Mouse (Mus musculus) kidney, postnatal 10 days (tissue): ENCODE measurements around the gene Mas1.

Experiments used
- DNase-seq: peaks from one replicate; pipeline ENCODE4 v3.0.0; 2021; ENCODE audit warnings: mixed read lengths

Mas1 gene

DNA sequence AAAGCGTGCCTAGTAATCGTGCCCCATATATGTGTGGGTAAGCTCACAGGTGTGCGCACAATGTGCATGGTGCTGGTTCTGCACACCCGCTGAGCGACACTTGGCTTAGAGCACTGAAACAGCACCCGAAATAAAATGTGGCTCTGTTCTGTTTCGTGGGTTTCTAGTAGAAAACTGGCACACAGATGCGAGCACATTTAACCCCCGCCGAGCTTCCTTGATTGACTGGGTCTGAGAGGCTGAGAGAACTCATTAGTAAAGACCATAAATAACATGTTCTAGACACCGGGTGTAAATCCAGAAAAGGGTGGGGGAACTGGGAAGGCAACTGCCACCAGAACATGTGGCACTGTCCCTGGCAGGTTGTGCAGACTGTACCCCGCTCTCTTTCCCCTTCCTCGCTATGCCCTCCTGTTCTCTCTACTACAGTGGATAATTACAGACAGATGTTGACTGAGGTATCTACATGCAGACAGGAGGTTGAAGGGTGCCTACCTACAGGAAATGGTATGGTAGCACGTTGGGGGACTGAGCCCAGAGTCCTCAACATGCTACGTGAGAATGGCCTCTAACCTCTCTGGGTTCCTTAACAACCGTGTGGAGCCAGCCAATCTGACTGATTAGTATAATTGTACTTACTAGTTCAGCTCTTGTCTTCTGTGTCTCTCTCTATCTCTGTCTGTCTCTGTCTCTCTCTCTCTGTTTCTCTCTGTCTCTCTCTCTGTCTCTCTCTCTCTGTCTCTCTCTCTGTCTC is 4.5 kb upstream of the Mas1 start:
- no peak for DNase-seq

DNA sequence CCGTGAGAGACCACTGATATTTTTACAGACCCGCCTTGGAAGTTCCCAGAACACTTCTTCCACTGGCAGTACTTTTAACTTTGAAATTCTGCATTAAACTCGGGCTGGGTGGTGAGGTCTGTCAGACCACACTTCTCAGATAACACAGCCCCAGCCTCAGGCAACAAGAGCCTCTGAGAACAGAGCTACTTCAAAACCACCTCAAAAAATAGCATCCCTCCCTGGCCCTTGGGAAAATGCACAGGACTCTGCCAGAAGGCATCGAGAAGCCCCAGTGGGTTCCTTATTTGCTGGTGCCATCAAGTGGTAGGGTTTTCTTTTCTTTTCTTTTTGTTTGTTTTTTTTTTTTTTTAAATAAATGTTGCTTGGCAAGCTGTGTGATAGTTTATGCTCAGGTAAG is 697 bp upstream of the Mas1 start:
- no peak for DNase-seq

DNA sequence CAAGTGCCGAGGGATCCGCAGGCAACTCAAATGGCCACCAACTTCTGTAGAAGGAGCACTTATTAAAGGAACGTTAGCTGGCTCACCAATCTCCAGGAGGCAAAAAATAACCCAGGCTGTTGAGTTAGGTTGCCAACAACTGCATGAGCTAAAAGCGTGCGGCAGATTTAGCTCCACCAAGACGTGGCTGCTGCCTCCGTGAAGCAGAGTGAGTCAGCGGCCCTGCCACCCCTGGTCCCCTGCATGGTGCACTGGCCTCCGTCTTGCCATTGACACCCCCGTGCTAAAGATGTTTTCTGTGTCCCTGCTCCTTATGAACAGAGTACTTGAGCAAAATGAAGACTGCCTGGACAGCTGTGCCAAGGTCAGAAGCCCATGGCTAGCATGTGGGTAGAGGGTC is 1.1 kb downstream of the Mas1 start:
- DNase-seq = no peak

DNA sequence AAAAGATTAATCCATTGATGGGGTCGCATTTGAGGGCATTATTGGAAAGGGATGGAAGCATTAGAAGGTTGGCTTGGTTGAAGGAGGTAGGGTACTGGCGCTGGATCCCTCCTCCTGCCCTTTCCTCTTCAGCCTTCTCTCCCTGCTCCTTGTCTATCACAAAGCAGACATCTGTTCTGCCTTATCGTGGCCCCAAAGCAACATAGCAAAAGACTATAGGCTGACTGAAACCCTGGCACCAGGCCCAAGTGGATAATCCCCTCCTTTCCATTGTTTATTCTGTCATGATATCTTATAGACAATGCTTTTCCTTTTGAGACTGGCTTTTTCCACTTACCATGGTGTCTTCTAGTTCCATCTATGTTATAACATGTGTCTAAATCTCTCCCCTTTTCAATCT is 2.5 kb downstream of the Mas1 start:
- DNase-seq = no peak

DNA sequence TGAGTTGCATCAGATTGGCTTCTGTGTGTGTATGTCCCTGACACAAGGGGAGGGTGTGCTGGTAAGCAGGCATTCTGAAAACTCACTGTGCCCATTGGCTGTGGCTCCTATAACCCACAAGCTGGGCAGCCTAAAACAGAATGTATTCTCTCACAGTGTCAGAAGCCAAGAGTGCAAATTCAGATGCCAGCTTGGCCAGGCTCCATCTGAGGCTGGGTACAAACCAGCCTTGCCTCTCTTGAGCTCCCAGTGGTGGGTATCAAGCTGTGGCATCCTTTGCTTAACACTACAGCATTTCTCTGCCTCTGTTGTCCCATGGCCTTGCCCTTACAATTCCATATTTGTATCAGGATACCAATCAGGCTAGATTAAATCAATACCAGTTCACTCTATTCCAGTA is 3.8 kb downstream of the Mas1 start:
- DNase-seq = no peak

DNA sequence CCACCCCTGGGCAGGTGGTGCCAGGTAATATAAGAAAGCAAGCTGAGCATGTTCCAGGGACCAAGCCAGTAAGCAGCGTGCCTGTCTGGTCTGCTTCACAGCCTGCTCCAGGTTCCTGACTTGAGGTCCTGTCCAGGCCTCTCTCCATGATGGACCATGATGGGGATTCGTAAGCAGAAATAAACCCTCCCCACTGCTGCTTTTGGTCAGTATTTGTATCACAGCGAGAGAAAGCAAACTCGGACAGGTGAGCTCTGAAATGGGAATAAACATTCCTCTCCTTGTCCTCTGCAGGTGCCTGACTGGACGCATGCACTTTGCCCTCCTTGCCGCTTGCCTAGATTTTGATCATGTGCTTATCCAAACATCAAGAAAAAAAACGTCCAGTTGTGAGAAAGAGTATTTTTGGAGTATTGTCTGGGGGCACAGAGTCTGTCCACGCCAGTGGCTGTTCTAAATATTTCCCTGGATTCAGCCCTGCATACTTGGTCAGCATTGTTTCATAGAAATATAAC is 8.9 kb downstream of the Mas1 start:
- DNase-seq = peak; percentile 43

DNA sequence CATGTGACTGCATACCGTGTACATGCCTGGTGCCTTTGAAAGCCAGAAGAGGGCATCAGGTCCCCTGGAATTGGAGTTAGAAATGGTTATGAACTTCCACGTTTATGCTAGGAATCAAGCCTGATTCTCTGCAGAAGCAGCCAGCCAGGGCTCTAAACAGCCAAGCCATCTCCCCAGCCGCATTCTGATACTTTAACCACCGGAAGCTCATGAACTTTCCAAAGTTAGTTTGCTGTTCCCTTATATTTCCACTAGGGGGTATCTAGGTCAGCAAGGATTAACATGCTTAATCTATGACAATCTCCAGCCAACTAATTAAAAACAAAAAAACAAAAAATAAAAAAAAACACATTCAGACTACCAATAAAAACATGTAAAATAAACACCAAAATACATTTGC is 9.9 kb downstream of the Mas1 start:
- peak; percentile 38 for DNase-seq

DNA sequence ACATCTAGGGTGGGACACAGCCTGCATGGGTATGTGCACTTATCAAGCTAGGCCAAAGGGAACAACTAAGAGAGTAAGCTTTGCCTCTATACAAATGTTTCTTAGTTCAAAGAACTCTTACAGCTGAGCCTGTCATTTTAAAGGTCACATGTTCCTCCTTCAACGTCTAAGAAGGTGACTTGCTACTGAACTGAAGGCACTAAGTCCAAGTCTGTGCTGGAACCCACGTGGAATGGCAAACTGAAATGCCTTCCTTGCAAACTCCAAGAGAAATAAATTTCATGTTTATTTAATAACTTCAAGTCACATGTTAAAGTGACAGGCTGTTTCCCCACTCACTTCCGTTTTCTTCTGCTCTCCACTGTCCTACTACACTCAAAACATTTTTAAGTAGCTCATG is 10.5 kb downstream of the Mas1 start:
- no peak for DNase-seq

DNA sequence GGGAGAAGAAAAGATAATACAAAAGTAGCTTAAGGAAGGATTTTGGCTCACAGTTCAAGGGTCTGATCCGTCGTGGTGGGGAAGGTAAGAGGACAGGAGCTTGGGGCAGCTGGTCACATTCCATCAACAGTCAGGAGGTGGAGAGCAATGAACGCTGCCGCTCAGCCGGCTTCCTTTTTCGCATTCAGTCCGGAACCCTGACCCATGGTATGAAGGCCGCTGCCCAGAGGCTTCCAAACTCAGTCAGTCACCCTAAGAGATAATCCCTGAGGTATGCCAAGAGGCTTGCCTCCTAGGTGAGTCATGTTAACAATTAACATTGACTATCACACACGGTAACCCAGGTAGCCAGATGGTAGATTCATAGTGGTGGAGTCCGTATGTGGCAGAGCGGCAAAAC is 13.6 kb downstream of the Mas1 start:
- DNase-seq = no peak

DNA sequence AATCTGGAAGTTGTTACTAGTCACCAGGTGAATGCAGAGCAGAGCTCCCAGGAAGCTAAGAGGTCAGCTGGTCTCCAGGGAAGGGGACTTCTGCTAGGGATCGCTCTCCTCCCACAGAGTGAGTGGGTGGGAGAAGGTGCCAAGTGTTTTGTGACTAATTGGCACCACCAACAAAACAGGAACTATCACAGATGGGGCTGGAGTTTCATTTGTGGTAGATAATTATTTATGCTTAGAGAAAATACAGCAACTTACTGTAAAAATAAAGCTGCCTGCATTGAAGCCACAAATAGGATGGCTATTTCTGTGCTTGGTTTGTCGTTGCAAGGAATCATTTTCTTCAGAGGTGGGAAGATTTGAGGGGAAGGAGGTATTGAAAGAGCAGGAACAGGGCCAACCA is 14.1 kb downstream of the Mas1 start:
- DNase-seq = no peak

DNA sequence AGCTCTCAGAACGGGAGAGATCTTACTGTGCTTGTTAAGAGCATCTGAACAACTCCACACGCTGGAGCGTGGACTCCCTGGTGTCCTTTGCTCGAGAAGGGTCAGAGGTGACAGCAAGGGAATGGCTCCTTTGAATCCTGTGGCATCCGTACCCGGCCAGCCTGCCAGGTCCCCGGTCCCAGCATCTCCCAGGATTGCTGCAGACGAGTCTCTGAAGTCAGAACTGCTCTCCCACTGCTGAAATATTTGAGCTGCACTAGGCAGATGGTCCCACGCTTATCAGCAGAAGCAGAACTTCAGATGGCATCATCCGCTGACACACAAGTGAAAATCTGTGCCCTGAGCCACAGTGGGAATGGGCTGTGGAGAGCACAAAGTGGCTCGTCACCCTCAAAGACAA is 16.3 kb downstream of the Mas1 start:
- no peak for DNase-seq

DNA sequence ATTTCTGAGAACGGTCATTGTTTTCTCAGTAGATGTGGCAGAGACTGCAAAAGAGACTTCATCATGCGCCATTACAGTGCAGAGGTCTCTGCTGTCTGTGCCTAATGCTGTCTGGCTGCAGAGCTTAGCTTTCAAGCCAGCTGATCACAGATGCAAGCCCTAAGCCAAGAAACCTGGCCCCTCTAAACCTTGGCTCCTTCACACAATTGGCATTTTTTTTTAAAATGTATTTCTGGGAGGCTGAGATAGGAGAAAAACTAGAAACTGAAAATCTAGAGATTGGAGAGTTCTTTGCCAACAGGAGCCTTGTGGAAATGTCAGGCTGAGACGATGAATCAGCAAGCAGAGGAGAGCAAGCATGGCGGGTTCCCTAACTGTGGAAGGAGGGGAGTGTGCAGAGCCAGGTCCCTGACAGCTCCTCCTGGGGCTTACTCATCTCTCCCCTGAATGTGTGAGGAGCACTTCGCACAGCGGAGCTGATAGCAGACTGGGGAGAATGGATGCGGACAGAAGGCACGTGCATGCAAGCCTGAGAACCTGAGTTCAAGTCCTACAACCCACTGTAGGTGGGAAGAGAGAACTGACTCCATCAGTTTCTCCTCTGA is 18.1 kb downstream of the Mas1 start:
- no peak for DNase-seq

DNA sequence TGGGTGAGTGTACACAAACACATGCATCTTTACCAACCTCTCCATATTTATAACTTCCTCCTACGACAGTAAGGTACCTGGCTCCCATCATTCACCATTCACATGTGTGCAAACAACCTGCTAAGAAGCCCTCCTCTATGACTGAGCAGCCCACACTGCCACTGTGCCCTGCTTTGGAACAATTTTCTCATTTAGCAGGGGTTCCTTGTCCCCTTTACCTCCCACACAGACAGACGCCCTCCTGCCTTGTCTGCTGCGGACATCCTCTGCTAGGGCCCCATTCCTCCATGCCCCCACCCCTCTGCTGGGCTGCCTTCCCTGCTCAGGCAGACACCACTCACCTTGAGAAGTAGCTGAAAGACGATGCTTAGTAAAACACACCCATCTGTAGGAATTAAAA is 20.2 kb downstream of the Mas1 start:
- no peak for DNase-seq

DNA sequence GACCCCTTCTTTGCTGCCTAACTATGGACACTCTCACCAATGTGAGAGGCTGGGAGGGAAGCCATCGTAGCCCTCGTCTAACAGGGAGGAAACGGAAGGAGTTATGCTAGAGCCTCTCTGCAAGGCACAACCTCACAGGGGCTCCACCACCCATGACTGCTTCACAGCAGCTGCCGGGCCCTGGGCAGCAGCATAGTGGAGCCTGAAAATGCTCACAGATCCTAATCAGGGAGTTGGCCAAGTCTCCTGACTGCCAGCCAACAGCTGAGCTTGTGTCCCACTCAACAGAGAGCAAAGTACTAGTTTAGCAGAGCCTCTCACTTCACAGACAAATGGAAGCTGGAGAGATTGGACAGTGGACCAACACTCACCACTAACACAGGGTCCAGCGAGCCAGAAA is 21.5 kb downstream of the Mas1 start:
- DNase-seq = peak; percentile 45

DNA sequence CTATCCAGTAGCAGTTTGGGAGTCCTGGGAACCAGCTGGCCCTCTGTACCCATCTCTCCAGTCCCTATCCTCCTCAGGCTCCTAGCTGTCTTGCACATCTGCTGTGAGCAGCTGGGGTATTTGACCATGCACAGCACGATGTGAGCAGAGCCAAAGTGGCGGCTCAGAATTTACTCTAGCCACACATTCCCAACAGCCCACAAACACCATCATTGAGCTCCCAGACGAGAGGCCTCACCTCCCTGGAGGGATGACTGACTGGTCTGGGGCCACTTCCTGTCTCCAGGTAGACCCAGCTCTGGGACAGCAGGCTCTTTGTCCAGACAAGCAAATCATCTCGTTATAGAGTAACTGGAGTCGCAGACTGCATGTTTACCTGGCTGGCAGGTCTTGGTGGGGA is 22.1 kb downstream of the Mas1 start:
- no peak for DNase-seq

DNA sequence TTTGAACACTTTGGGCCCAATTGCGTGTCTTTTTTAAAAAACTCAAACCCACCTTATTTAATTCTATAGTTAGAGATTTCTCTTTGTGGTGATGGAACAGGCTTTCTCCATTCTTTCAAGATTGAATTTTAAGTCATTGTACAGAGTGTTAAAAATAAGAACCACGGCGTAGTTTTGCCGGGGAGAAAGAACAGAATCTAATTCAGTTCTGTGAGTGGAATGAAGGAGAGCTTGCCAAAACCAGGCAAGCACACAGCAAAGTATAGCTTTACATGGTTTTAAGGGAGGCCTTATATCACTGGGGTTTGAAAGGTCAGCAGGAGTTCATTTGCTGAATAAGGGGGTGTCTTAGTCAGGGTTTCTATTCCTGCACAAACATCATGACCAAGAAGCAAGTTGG is 23.4 kb downstream of the Mas1 start:
- no peak for DNase-seq

DNA sequence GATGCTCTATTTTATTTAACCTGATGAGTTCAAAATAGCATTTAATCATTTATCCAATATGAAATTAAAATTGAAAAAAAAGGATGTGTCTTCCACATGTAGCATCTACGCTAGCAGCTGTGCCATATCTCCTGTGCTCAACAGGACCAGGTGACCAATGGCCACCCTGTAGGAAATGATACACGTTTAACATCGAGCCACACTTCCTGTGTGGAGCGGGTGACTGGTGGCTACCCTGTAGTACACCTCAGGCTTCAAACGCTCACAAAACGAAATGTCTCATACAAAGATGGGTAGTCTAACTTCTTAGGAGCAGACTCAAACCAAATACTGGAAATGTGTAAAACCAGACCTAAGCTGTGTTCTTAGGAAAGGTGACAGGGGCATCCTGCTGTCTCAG is 24.1 kb downstream of the Mas1 start:
- no peak for DNase-seq

DNA sequence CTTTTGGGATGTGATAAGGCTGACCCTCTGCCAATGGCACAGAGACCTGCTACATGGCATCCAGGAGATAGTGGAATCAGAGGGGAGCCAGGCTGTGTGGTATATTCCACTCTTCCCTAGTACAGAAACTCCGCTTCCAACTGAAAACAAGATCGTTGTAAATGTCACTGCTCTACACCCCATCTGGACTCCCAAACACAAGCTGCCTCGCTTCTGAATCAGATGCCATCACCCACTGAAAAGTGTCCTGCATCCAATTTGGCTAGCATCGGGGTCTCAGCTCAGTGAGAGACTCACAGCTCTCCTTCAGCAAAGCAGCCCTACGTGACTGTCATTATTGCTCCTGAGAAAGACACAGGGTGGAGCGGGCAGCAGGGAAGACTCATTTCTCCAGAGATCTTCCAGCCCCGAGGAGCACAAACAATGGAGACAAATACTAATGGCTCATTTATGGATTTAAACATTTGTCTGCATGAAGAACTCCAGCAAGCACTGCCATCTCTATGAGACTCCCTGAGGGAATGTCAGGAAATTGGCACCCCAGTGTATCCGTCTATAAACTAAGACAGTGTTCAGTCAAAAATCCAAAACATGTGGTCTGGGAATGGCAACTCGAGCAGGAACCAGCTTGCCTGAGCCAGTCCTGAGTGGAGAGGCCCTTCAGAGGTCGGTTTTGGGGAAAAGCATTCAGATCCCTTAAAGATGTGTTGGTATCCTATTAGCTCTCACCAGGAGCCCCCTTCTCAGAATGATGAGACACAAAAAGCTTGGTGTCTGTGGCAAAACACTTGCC is 28.3 kb downstream of the Mas1 start:
- DNase-seq = no peak

DNA sequence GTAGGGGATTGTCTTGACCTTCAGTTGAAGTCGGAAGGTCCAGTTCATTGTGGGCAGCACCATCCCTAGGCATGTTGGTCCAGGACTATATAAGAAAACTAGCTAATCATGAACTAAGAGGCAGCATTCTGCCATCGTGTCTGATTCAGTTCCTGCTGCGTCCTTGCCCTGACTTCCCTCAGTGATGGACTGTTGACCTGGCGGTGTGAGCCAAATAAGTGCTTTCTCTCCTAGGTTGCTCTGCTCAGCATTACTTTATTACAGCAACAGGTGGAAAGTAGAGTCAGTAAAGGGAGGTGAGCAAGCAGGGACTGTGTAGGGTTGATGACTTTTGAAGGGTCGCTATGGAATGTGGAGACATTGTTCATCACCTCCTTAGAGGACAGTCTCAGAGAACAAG is 32.2 kb downstream of the Mas1 start:
- DNase-seq = no peak

DNA sequence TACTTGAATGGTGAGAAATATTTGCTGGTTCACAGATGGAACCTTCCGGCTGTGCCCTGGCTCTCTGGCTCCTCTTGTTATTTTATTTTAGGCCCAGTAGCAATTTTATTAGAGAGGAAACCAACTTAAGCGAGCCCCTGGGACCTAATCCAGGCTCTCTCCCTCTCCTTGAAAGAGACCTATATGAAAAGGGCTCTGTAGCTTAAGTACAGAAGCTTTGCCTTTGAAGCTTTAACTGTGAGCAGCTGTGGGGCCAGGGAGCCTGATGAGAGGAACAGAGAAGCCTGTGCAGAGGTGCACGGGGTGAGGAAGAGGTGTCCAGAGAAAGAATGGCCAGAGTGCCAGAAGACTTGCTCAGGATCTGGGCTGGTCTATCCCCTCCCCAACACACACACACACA is 33.1 kb downstream of the Mas1 start:
- DNase-seq = no peak

DNA sequence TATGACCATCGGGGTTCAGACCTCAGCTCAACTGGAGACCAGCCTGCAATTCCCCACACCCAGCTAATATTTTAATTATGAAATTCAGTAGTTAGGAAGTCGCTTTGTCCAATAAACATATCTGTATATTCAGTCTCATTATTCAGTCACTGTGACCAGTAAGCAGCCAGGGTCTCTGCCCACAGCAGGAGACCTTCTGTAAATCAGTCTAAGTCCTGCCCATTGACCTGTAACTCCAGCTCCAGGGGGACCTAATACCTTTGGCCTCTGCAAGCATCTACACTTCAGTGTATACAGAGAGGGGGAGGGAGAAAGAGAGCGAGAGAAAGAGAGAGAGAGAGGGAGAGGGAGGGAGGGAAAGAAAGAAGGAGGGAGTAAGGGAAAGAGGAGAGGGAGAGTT is 33.6 kb downstream of the Mas1 start:
- no peak for DNase-seq

DNA sequence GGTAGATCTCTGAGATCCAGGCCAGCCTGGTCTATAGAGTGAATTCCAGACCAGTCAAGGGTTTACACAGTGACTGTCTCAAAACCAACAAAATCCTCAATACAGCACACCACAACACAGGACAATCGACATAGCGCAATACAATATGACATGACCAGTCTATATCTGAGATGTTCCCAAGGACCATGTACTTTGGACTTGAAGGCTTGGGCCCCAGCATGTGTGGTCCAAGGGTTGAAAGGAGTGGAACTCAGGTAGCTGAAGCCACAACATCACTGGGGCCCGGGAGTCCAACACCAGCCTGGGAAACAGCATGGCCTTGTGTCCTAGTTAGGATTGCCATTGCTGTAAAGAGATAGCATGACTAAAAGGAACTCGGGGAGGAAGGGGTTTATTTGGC is 35.3 kb downstream of the Mas1 start:
- no peak for DNase-seq

DNA sequence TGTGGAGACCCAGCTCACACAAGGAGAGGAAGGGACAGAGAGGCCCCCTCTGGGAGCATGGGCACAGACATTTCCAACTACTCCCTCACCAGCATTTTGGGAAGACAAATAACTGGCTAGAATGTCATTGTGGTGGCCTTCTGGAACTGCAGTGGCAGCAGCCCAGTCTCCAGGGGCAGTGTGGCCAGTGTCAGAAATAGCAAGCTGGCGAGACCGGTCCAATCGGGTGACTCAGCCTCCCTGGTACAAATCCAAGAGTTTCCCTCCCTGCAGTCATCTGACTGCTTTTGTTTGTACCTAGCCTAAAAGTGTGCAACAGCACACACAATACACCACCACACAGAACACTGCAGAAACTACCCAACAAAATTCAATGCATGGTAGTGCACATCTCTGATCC is 35.7 kb downstream of the Mas1 start:
- DNase-seq = no peak

DNA sequence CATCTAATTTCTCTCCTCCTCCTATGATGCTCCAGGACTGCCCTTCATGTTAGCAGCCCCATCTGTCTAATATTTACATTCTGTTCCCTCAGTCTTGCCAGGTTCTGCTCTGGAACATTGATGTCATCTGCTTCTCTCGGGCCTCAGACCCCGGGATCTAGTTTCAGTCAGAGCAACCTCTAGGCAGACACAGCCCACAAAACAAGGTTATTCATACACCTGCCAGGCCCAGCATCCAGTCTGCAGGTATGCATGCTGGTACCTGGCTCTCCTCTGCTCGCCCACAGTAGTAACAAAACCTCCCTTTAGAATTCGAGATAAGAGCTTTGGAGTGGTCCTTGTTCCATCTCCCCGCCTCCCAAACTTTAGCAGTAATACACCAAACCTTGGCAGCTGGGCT is 37.6 kb downstream of the Mas1 start:
- no peak for DNase-seq
